Mouse (Mus musculus) neural tube, embryonic 11.5 days (tissue): ENCODE results near the gene Pax6. TPM values are rescaled to one million over a fixed set of nuclear protein-coding genes. Genes with fewer than 3 reads are reported as not detected.
A peak's percentile ranks its signal among the peaks of the same experiment; 100 is the strongest.

Experiments used
- ATAC-seq: fragments of 200-750 bp; cut with Nextera tagmentation; 2 replicates; pipeline ENCODE4 v1.8.0; 2017; ENCODE audit warnings: moderate number of reproducible peaks, mild to moderate bottlenecking, moderate TSS enrichment, moderate library complexity; ENCODE audit not compliant: insufficient read depth, low FRiP score, low TSS enrichment
- DNase-seq: peaks from one replicate; pipeline ENCODE4 v3.0.0-alpha.2; 2015; ENCODE audit warnings: low spot score
- H3K27ac ChIP-seq: fragments of 300-500 bp; sonication (generic); 2 replicates; pipeline ENCODE4 v1.5.1; 2014; ENCODE audit warnings: low read depth, mild to moderate bottlenecking, low read length
- H3K27me3 ChIP-seq: fragments of 300-500 bp; sonication (generic); 2 replicates; pipeline ENCODE4 v1.6.1; 2014; ENCODE audit warnings: mild to moderate bottlenecking, low read length, mixed read lengths; ENCODE audit not compliant: control insufficient read depth, insufficient read depth
- H3K36me3 ChIP-seq: fragments of 300-500 bp; sonication (generic); 2 replicates; pipeline ENCODE4 v1.6.1; 2014; ENCODE audit warnings: mild to moderate bottlenecking, low read length, moderate library complexity, mixed read lengths; ENCODE audit not compliant: control insufficient read depth, insufficient read depth
- H3K4me1 ChIP-seq: fragments of 300-500 bp; sonication (generic); 2 replicates; pipeline ENCODE4 v1.6.1; 2014; ENCODE audit warnings: low read length, mixed read lengths; ENCODE audit not compliant: control insufficient read depth, insufficient read depth
- H3K4me2 ChIP-seq: fragments of 300-500 bp; sonication (generic); 2 replicates; pipeline ENCODE4 v1.6.1; 2014; ENCODE audit warnings: low read depth, mild to moderate bottlenecking, moderate library complexity
- H3K4me3 ChIP-seq: fragments of 300-500 bp; sonication (generic); 2 replicates; pipeline ENCODE4 v1.5.1; 2014; ENCODE audit warnings: low read depth, low read length
- H3K9ac ChIP-seq: fragments of 300-500 bp; sonication (generic); 2 replicates; pipeline ENCODE4 v1.6.1; 2014; ENCODE audit warnings: mild to moderate bottlenecking, low read length
- H3K9me3 ChIP-seq: fragments of 300-500 bp; sonication (generic); 2 replicates; pipeline ENCODE4 v1.6.1; 2016; ENCODE audit warnings: low read length; ENCODE audit not compliant: control insufficient read depth
- WGBS: fragments of 180-500 bp; shearing (Covaris S2); extraction: QIAGEN DNeasy Blood & Tissue Kit; methylation state at CpG from one replicate; pipeline ENCODE4 v1.1.7; 2014; 5-methylcytosine and 5-hydroxymethylcytosine counted together
- polyA plus RNA-seq: library from polyadenylated mRNA; unstranded; fragments of >200 nt; fragmentation: Nextera tagmentation; extraction: Ambion mirVana; gene quantifications from 2 replicates; pipeline ENCODE4 v1.2.1, GENCODE M21; 2014

Pax6 gene
- polyA plus RNA-seq, 1 experiment from 2014 or later = 28.2 TPM

DNA sequence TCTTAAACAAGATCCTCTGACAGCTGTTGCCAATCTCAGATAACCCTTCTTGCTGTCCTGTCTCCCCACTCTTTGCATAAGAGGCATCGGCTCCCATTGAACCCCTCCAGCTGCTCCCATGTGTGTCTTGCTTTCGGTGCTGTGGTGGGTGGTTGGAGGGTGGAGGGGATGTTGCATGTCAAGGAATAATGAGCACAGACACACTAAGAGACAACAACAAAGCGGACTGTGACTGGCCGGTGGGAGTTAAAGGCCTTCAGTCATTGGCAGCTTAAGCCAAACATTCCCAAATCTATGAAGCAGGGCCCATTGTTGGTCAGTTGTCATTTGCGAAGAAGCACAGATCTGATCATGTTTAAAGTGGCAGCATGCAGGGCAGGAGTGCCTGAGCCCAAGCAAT lies 29.0 kb downstream of the Pax6 start:
- no peak overlapping the region for H3K4me2 ChIP-seq
- ATAC-seq = no peak
- no peaks in the 10 kb centered on the region for H3K4me1 ChIP-seq
- H3K4me3 ChIP-seq = no peak overlapping the region
- H3K9ac ChIP-seq = no peak overlapping the region
- H3K27me3 ChIP-seq = no peaks in the 10 kb centered on the region
- H3K36me3 ChIP-seq = no peaks in the 10 kb centered on the region
- 74% methylated on average over 5 of the region's 5 CpGs for WGBS
- no peaks in the 10 kb centered on the region for H3K9me3 ChIP-seq
- DNase-seq = no peak
- no peak overlapping the region for H3K27ac ChIP-seq

DNA sequence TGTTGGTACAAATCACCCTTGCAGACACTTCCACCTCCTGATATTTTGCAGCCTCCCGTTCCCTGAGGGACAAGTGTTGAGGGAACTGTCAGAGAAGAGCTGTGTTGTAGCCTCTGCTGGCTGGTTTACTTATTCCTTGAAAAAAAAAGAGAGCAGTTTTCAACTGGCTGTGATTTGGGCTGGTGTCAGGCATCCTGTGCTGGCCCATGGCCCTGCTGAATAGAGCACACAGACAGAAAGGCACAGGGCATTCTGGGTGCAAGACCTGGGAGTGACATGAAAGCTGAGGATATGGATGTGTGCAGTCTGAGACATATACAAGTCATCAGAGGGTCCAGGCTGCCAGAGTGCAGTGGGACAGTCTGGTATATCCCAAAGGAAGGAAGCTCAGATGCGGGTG lies 29.9 kb downstream of the Pax6 start:
- no peaks in the 10 kb centered on the region for H3K27me3 ChIP-seq
- no peak overlapping the region for H3K27ac ChIP-seq
- no peaks in the 10 kb centered on the region for H3K36me3 ChIP-seq
- DNase-seq (no peak), ATAC-seq (no peak)
- no peaks in the 10 kb centered on the region for H3K4me1 ChIP-seq
- H3K9me3 ChIP-seq = no peaks in the 10 kb centered on the region
- no peak overlapping the region for H3K4me3 ChIP-seq
- H3K9ac ChIP-seq = no peak overlapping the region
- WGBS = 72% methylated on average over 2 of the region's 2 CpGs
- H3K4me2 ChIP-seq = no peak overlapping the region

DNA sequence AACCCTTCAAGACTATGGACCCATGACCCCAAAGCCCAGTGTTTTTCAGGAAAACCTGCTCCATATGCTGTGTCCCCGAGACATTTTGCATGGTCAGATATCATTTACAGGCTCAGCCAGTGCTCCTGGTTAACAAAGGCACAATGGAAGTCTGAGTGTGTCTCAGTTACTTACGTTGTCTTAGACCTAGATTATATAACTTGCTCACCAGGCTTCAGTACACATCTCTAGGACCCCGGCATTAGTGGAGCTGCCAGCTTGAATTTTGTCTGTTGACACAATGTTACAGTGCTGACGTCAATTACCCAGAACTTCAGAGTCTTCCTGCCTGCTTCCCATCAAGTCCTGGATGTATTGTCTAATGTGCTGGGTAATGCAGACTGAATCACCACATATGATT lies 33.1 kb downstream of the Pax6 start:
- H3K4me2 ChIP-seq = no peak overlapping the region
- H3K4me1 ChIP-seq = no peaks in the 10 kb centered on the region
- WGBS = 69% methylated on average over 4 of the region's 4 CpGs
- ATAC-seq = no peak
- H3K27ac ChIP-seq = no peak overlapping the region
- H3K36me3 ChIP-seq = no peaks in the 10 kb centered on the region
- DNase-seq = no peak
- H3K27me3 ChIP-seq = no peaks in the 10 kb centered on the region
- H3K9me3 ChIP-seq = no peaks in the 10 kb centered on the region
- no peak overlapping the region for H3K9ac ChIP-seq
- H3K4me3 ChIP-seq = no peak overlapping the region

DNA sequence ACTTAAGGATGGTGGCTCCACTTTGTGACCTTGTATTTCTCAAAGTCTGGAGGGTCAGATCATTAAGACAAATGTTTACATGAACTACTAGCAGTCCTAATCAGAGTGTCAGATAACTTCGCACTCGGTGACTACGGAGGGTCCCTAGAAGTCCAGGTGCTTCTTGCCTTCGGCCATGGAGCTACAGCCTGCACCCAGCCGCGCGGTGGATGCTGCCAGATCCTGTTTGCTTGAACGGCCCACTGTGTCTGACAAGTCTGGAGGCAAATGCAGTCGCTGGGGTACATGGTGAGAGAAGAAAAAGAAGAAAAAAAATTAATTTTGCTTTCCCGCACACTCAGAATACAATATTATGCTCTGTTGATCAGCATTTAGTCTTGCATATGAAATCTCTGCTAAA lies 33.9 kb downstream of the Pax6 start:
- no peak overlapping the region for H3K4me2 ChIP-seq
- H3K4me1 ChIP-seq = no peaks in the 10 kb centered on the region
- no peak overlapping the region for H3K27ac ChIP-seq
- 89% methylated on average over 10 of the region's 10 CpGs for WGBS
- H3K27me3 ChIP-seq = no peaks in the 10 kb centered on the region
- no peak overlapping the region for H3K9ac ChIP-seq
- no peak for DNase-seq
- H3K9me3 ChIP-seq = no peaks in the 10 kb centered on the region
- H3K4me3 ChIP-seq = no peak overlapping the region
- no peak for ATAC-seq
- no peaks in the 10 kb centered on the region for H3K36me3 ChIP-seq

DNA sequence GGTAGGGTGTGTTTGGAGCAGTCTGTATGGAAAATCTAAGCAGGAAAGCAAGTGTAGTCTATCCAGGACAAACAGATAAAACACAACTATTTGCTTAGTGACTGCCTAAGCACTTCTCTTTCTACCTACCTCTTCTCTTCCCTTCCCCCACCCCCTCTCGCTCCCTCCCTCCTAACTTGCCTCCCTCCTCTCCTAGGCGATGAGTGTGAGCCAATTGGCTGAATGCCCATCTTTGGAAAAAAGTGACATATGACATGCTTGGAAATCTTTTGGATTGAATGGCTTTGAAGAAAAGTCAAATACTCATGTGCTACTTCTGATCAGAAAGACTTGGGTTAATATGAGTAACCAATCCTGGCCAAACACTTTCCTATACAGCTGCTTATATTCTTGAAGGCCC lies 36.6 kb downstream of the Pax6 start:
- no peak overlapping the region for H3K27ac ChIP-seq
- no peaks in the 10 kb centered on the region for H3K4me1 ChIP-seq
- H3K4me3 ChIP-seq = no peak overlapping the region
- no peak overlapping the region for H3K9ac ChIP-seq
- H3K9me3 ChIP-seq = no peaks in the 10 kb centered on the region
- no peaks in the 10 kb centered on the region for H3K27me3 ChIP-seq
- DNase-seq = no peak
- no peak for ATAC-seq
- no peak overlapping the region for H3K4me2 ChIP-seq
- H3K36me3 ChIP-seq = no peaks in the 10 kb centered on the region
- 79% methylated on average over 2 of the region's 2 CpGs for WGBS

DNA sequence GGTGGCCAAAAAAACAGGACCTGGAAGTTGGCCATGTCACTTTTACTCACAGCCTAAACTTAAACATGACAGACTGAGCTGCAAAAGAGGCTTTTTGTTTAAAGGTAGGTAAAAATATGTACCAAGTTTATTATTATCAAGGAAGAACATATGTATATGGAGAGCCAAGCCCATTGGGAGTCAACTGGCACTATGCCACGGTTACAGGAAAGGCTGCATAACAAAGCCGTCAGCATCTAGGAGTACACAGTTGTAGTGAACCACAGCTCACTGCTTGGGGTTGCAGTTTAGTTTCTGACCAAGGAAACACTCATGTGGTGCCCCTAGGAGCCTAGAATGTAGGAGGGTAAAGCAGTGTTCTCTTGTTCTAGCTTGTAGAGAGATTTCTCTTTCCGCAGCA lies 40.4 kb downstream of the Pax6 start:
- Histone ChIP-seq H3K9ac (no peak overlapping the region), H3K4me2 (no peak overlapping the region), H3K36me3 (no peaks in the 10 kb centered on the region), H3K9me3 (no peaks in the 10 kb centered on the region), H3K27me3 (no peaks in the 10 kb centered on the region), H3K4me3 (no peak overlapping the region), H3K27ac (no peak overlapping the region), H3K4me1 (no peaks in the 10 kb centered on the region)
- WGBS = 91% methylated on average over 3 of the region's 3 CpGs
- ATAC-seq (no peak), DNase-seq (no peak)

DNA sequence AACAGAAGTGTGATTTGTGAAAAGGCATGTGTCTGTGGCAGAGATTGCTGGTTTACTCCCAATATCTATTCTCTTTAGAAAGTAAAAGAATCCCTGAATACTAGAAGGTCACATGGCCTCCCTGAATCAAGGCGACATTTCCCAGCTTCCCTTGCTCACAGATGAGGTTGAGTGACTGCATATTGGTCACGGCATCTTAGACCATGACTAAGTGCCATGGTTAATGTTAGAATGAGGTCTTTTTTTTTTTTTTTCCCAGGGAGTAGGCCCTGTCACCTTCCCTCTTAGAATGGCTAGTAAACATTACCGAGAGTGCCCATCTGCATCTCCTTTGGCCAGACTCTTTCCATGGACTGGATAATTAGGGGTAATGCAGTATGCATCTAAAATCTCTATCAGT lies 41.8 kb downstream of the Pax6 start:
- DNase-seq = no peak
- ATAC-seq = peak; percentile 69; the same call in 1 of the 2 replicates

DNA sequence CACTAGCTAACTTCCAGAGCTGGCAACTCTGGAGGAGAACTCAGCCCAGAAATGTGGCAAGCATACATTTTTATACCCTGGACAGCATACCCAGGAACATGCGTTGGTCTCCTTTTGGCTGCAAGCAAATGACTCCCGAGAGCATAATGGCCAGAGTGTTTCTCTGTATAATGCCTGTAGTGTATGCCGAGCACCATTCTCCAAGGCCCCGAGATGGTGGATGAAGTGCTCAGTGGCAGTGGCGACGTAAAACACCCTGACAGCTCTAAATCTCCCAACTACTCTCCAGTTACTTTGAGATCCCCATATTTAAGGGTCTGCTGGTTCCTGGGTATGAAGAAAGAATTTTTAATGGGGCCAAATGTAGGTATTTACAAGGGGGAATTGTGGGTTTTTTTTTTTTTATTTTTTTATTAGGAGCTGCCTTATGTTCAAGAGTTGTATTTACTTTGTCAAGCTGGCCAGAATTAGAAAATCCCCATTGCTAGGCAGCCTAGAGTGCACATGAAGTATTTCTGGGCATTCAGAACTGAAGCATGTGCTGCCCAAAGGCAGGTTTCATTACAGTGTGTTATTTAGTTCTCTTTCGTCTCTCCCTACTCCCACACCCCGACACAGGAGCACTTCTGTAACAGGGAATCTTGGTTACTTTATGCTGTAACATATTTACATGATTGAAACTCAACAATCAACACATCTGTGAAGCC lies 46.9 kb downstream of the Pax6 start:
- H3K27ac ChIP-seq = no peak overlapping the region
- no peaks in the 10 kb centered on the region for H3K9me3 ChIP-seq
- no peaks in the 10 kb centered on the region for H3K36me3 ChIP-seq
- 47% methylated on average over 8 of the region's 8 CpGs for WGBS
- ATAC-seq (no peak), DNase-seq (no peak)
- no peak overlapping the region for H3K4me2 ChIP-seq
- no peaks in the 10 kb centered on the region for H3K27me3 ChIP-seq
- peaks cover 9% of the 10 kb centered on the region; the same call in 1 of the 2 replicates for H3K4me1 ChIP-seq
- no peak overlapping the region for H3K9ac ChIP-seq
- H3K4me3 ChIP-seq = no peak overlapping the region

More for the DNA sequence above, 41.8 kb downstream of the Pax6 start:
- Histone ChIP-seq H3K27me3 (no peaks in the 10 kb centered on the region), H3K36me3 (no peaks in the 10 kb centered on the region), H3K4me2 (no peak overlapping the region), H3K9ac (no peak overlapping the region), H3K9me3 (no peaks in the 10 kb centered on the region), H3K27ac (no peak overlapping the region), H3K4me1 (peaks cover 2% of the 10 kb centered on the region; the same call in 1 of the 2 replicates), H3K4me3 (no peak overlapping the region)
- 44% methylated on average over 3 of the region's 3 CpGs for WGBS

DNA sequence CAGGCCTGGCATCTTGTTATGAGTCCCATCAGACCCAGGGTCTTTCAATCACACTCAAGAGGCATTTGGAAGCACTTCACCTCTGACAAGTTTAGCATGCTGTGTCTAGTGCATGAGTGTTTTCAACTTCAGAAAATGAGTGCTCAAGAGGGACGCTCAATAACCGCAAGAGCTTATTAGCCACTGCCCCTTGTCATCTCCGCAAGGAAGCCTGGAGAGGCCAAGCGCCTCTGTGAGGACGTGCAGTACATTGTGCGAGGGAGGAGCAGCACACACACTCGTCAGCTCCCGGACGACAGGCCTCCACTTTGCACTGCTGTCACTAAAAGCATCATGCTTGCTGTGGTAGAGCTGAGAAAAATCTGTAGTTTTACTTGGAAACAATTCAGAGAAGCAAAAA lies 58.0 kb downstream of the Pax6 start:
- DNase-seq (no peak), ATAC-seq (no peak)
- Histone ChIP-seq H3K27ac (no peak overlapping the region), H3K9me3 (no peaks in the 10 kb centered on the region), H3K4me2 (no peak overlapping the region), H3K36me3 (no peaks in the 10 kb centered on the region), H3K4me3 (no peak overlapping the region), H3K27me3 (no peaks in the 10 kb centered on the region), H3K9ac (no peak overlapping the region), H3K4me1 (no peaks in the 10 kb centered on the region)
- 75% methylated on average over 9 of the region's 9 CpGs for WGBS
